Mouse (Mus musculus): ENCODE measurements around the gene Cd28. TPM values are rescaled to one million over a fixed set of nuclear protein-coding genes. Genes with fewer than 3 reads are reported as not detected.

Cd28 gene
- 100 to 1,000 TPM in 7 of 26 experiments, 10 to 100 TPM in 18, 1 to 10 TPM in 1; 4.4 to 231 (median 52.0) TPM for total RNA-seq (2018; cell fraction: chromatin; rRNA removed)
- total RNA-seq (2018; cell fraction: cytosol; rRNA removed) = 100 to 1,000 TPM in 15 of 26 experiments, 10 to 100 TPM in 11; 47.2 to 428 (median 183) TPM
- total RNA-seq (2018; cell fraction: nucleus; rRNA removed) = 100 to 1,000 TPM in 21 of 26 experiments, 10 to 100 TPM in 5; 43.2 to 622 (median 179) TPM
- 125 to 281 TPM (median 232 TPM) in 3 replicates for polyA plus RNA-seq (2018)

GRCm38 (mm10) chr1:60716567-60716966 is at the start of gene Cd28:
Gene Cd28, plus strand, starts transcription at chr1:60716800.
- Histone ChIP-seq H3K4me3 (ENCODE audit: inconsistent target) (no peak within 1 kb of the TSS), H3K27ac (no peak within 1 kb of the TSS), H3K79me2 (ENCODE audit: inconsistent target) (no peaks in the 10 kb centered on the region), H3K36me3 (ENCODE audit: inconsistent target) (no peaks in the 10 kb centered on the region)
- 97% methylated on average over 5 of the region's 5 CpGs for WGBS (ENCODE audit: missing documents)

GRCm38 (mm10) chr1:60667873-60668616 is 48.6 kb upstream of the Cd28 start:
- no peak overlapping the region for H3K27ac ChIP-seq
- no peaks in the 10 kb centered on the region for H3K79me2 ChIP-seq (ENCODE audit: inconsistent target)
- no peaks in the 10 kb centered on the region for H3K36me3 ChIP-seq (ENCODE audit: inconsistent target)
- H3K4me3 ChIP-seq (ENCODE audit: inconsistent target) = no peak overlapping the region
- WGBS (ENCODE audit: missing documents) = 80% methylated on average over 17 of the region's 17 CpGs

- no peaks in the 10 kb centered on the region for H3K79me2 ChIP-seq (ENCODE audit: inconsistent target)
- H3K4me3 ChIP-seq (ENCODE audit: inconsistent target) = no peak overlapping the region
- H3K36me3 ChIP-seq (ENCODE audit: inconsistent target) = no peaks in the 10 kb centered on the region
- WGBS (ENCODE audit: missing documents) = 23% methylated on average over 9 of the region's 9 CpGs
- peak overlapping the region; percentile 19; the same call in 1 of the 2 replicates for H3K27ac ChIP-seq
These were observed 47.6 kb upstream of the Cd28 start for GRCm38 (mm10) chr1:60669048-60669447.

- Histone ChIP-seq H3K36me3 (ENCODE audit: inconsistent target) (no peaks in the 10 kb centered on the region), H3K79me2 (ENCODE audit: inconsistent target) (no peaks in the 10 kb centered on the region), H3K4me3 (ENCODE audit: inconsistent target) (no peak overlapping the region), H3K27ac (no peak overlapping the region)
- WGBS (ENCODE audit: missing documents) = 62% methylated on average over 2 of the region's 2 CpGs
These were observed 46.9 kb upstream of the Cd28 start for GRCm38 (mm10) chr1:60669664-60670063.

GRCm38 (mm10) chr1:60670172-60670571 is 46.4 kb upstream of the Cd28 start:
- H3K36me3 ChIP-seq (ENCODE audit: inconsistent target) = no peaks in the 10 kb centered on the region
- no peaks in the 10 kb centered on the region for H3K79me2 ChIP-seq (ENCODE audit: inconsistent target)
- no peak overlapping the region for H3K4me3 ChIP-seq (ENCODE audit: inconsistent target)
- no peak overlapping the region for H3K27ac ChIP-seq
- WGBS (ENCODE audit: missing documents) = 51% methylated on average over 5 of the region's 5 CpGs

- Histone ChIP-seq H3K36me3 (ENCODE audit: inconsistent target) (no peaks in the 10 kb centered on the region), H3K27ac (no peak overlapping the region), H3K79me2 (ENCODE audit: inconsistent target) (no peaks in the 10 kb centered on the region), H3K4me3 (ENCODE audit: inconsistent target) (no peak overlapping the region)
- 98% methylated on average over 4 of the region's 4 CpGs for WGBS (ENCODE audit: missing documents)
These were observed 32.8 kb upstream of the Cd28 start for GRCm38 (mm10) chr1:60683766-60684165.

- Histone ChIP-seq H3K36me3 (ENCODE audit: inconsistent target) (no peaks in the 10 kb centered on the region), H3K4me3 (ENCODE audit: inconsistent target) (no peak overlapping the region), H3K27ac (no peak overlapping the region), H3K79me2 (ENCODE audit: inconsistent target) (no peaks in the 10 kb centered on the region)
- WGBS (ENCODE audit: missing documents) = 100% methylated on average over 3 of the region's 3 CpGs
These were observed 20.3 kb upstream of the Cd28 start for GRCm38 (mm10) chr1:60696115-60696895.

- Histone ChIP-seq H3K27ac (no peak overlapping the region), H3K36me3 (ENCODE audit: inconsistent target) (no peaks in the 10 kb centered on the region), H3K79me2 (ENCODE audit: inconsistent target) (no peaks in the 10 kb centered on the region), H3K4me3 (ENCODE audit: inconsistent target) (no peak overlapping the region)
- 9% methylated on average over 2 of the region's 2 CpGs for WGBS (ENCODE audit: missing documents)
These were observed 14.0 kb upstream of the Cd28 start for GRCm38 (mm10) chr1:60702641-60703040.

GRCm38 (mm10) chr1:60713238-60713637 is 3.4 kb upstream of the Cd28 start:
- Histone ChIP-seq H3K36me3 (ENCODE audit: inconsistent target) (no peaks in the 10 kb centered on the region), H3K4me3 (ENCODE audit: inconsistent target) (no peak overlapping the region), H3K79me2 (ENCODE audit: inconsistent target) (no peaks in the 10 kb centered on the region), H3K27ac (no peak overlapping the region)
- WGBS (ENCODE audit: missing documents) = 64% methylated on average over 3 of the region's 3 CpGs

- H3K4me3 ChIP-seq (ENCODE audit: inconsistent target) = no peak overlapping the region
These were observed 876 bp upstream of the Cd28 start for GRCm38 (mm10) chr1:60715651-60716196.

GRCm38 (mm10) chr1:60718580-60718979 is 2.0 kb downstream of the Cd28 start:
- H3K4me3 ChIP-seq (ENCODE audit: inconsistent target) = no peak overlapping the region
- 84% methylated on average over 4 of the region's 4 CpGs for WGBS (ENCODE audit: missing documents)

More at GRCm38 (mm10) chr1:60715651-60716196, 876 bp upstream of the Cd28 start:
- Histone ChIP-seq H3K36me3 (ENCODE audit: inconsistent target) (no peaks in the 10 kb centered on the region), H3K27ac (no peak overlapping the region), H3K79me2 (ENCODE audit: inconsistent target) (no peaks in the 10 kb centered on the region)
- WGBS (ENCODE audit: missing documents) = 86% methylated on average over 8 of the region's 8 CpGs

GRCm38 (mm10) chr1:60723555-60723954 is 7.0 kb downstream of the Cd28 start:
- no peaks in the 10 kb centered on the region for H3K36me3 ChIP-seq (ENCODE audit: inconsistent target)
- 93% methylated on average over 3 of the region's 3 CpGs for WGBS (ENCODE audit: missing documents)

More at GRCm38 (mm10) chr1:60718580-60718979, 2.0 kb downstream of the Cd28 start:
- Histone ChIP-seq H3K27ac (no peak overlapping the region), H3K79me2 (ENCODE audit: inconsistent target) (no peaks in the 10 kb centered on the region), H3K36me3 (ENCODE audit: inconsistent target) (no peaks in the 10 kb centered on the region)

GRCm38 (mm10) chr1:60731940-60732339 is 15.3 kb downstream of the Cd28 start:
- Histone ChIP-seq H3K4me3 (ENCODE audit: inconsistent target) (no peak overlapping the region), H3K79me2 (ENCODE audit: inconsistent target) (no peaks in the 10 kb centered on the region), H3K36me3 (ENCODE audit: inconsistent target) (no peaks in the 10 kb centered on the region), H3K27ac (no peak overlapping the region)
- 77% methylated on average over 2 of the region's 2 CpGs for WGBS (ENCODE audit: missing documents)

More at GRCm38 (mm10) chr1:60723555-60723954, 7.0 kb downstream of the Cd28 start:
- Histone ChIP-seq H3K4me3 (ENCODE audit: inconsistent target) (no peak overlapping the region), H3K27ac (no peak overlapping the region), H3K79me2 (ENCODE audit: inconsistent target) (no peaks in the 10 kb centered on the region)

- no peaks in the 10 kb centered on the region for H3K36me3 ChIP-seq (ENCODE audit: inconsistent target)
- 94% methylated on average over 12 of the region's 12 CpGs for WGBS (ENCODE audit: missing documents)
- H3K27ac ChIP-seq = no peak overlapping the region
- no peaks in the 10 kb centered on the region for H3K79me2 ChIP-seq (ENCODE audit: inconsistent target)
- no peak overlapping the region for H3K4me3 ChIP-seq (ENCODE audit: inconsistent target)
These were observed 18.7 kb downstream of the Cd28 start for GRCm38 (mm10) chr1:60735072-60735907.
